Mouse (Mus musculus) liver, embryonic 12.5 days (tissue): ENCODE measurements around the gene Zfand5. TPM values are rescaled to one million over a fixed set of nuclear protein-coding genes. Genes with fewer than 3 reads are reported as not detected.
"Not testable (repeated sequence)": the region's sequence is repeated elsewhere in the genome, so short reads cannot be mapped to it uniquely, and the experiment has no call there.

ENCODE experiments used
- ATAC-seq: fragments of 200-750 bp; cut with Nextera tagmentation; 2 replicates; pipeline ENCODE4 v1.8.0; 2017; ENCODE audit warnings: moderate number of reproducible peaks, mild to moderate bottlenecking, moderate library complexity
- H3K27ac ChIP-seq: fragments of 300-500 bp; sonication (generic); 2 replicates; pipeline ENCODE4 v1.5.1; 2016; ENCODE audit warnings: mild to moderate bottlenecking
- H3K27me3 ChIP-seq: fragments of 300-500 bp; sonication (generic); replicated peaks from 2 replicates; pipeline ENCODE4 v1.6.1; 2016; ENCODE audit warnings: mild to moderate bottlenecking, moderate library complexity
- H3K36me3 ChIP-seq: fragments of 300-500 bp; sonication (generic); 2 replicates; pipeline ENCODE4 v1.6.1; 2016; ENCODE audit warnings: mild to moderate bottlenecking, moderate library complexity
- H3K4me1 ChIP-seq: fragments of 300-500 bp; sonication (generic); 2 replicates; pipeline ENCODE4 v1.6.1; 2016
- H3K4me2 ChIP-seq: fragments of 300-500 bp; sonication (generic); 2 replicates; pipeline ENCODE4 v1.6.1; 2016; ENCODE audit warnings: mild to moderate bottlenecking, moderate library complexity
- H3K4me3 ChIP-seq: fragments of 300-500 bp; sonication (generic); 2 replicates; pipeline ENCODE4 v1.5.1; 2016; ENCODE audit warnings: mild to moderate bottlenecking, moderate library complexity
- H3K9ac ChIP-seq: fragments of 300-500 bp; sonication (generic); 2 replicates; pipeline ENCODE4 v1.6.1; 2016; ENCODE audit warnings: mild to moderate bottlenecking, moderate library complexity
- H3K9me3 ChIP-seq: fragments of 300-500 bp; sonication (generic); replicated peaks from 2 replicates; pipeline ENCODE4 v1.6.1; 2016; ENCODE audit warnings: mild to moderate bottlenecking, moderate library complexity
- WGBS: fragments of 180-500 bp; shearing (Covaris S2); methylation state at CpG from one replicate; pipeline ENCODE4 v1.1.7; 2016; ENCODE audit not compliant: insufficient replicate concordance; 5-methylcytosine and 5-hydroxymethylcytosine counted together
- polyA plus RNA-seq: library from polyadenylated mRNA; unstranded; fragments of >200 nt; fragmentation: Nextera tagmentation; extraction: Ambion mirVana; gene quantifications from 2 replicates; pipeline ENCODE4 v1.2.1, GENCODE M21; 2016

The Zfand5 gene
- polyA plus RNA-seq, result 62.0 and 63.3 TPM in 2 replicates

- Histone ChIP-seq H3K9me3 (no peaks in the 10 kb centered on the region), H3K9ac (peak within 1 kb of the TSS; percentile 100), H3K4me3 (peak within 1 kb of the TSS; percentile 99), H3K27me3 (no peaks in the 10 kb centered on the region), H3K4me1 (peaks cover 23% of the 10 kb centered on the region), H3K36me3 (peaks cover 8% of the 10 kb centered on the region), H3K27ac (peak within 1 kb of the TSS; percentile 100), H3K4me2 (peak within 1 kb of the TSS; percentile 86)
- WGBS, result 0% methylated on average over 78 of the region's 118 CpGs
- ATAC-seq, result peak; percentile 88
Measured at GRCm38 (mm10) chr19:21271741-21272654, at the start of gene Zfand5. Gene Zfand5, plus strand, starts transcription at chr19:21272278.

GRCm38 (mm10) chr19:21227131-21227530 lies 44.9 kb upstream of the Zfand5 start:
- Histone ChIP-seq H3K9ac (no peak overlapping the region), H3K27me3 (no peaks in the 10 kb centered on the region), H3K36me3 (no peaks in the 10 kb centered on the region), H3K4me3 (no peak overlapping the region), H3K4me1 (no peaks in the 10 kb centered on the region), H3K27ac (no peak overlapping the region), H3K4me2 (no peak overlapping the region), H3K9me3 (no peaks in the 10 kb centered on the region)
- ATAC-seq, result no peak
- 61% methylated on average over 4 of the region's 4 CpGs for WGBS

- WGBS, result 70% methylated on average over 2 of the region's 2 CpGs
- Histone ChIP-seq H3K9ac (no peak overlapping the region), H3K9me3 (no peaks in the 10 kb centered on the region), H3K36me3 (no peaks in the 10 kb centered on the region), H3K4me2 (no peak overlapping the region), H3K4me1 (no peaks in the 10 kb centered on the region), H3K27me3 (no peaks in the 10 kb centered on the region), H3K4me3 (no peak overlapping the region), H3K27ac (no peak overlapping the region)
- no peak for ATAC-seq
Measured at GRCm38 (mm10) chr19:21227754-21228153, 44.3 kb upstream of the Zfand5 start.

- 48% methylated on average over 2 of the region's 2 CpGs for WGBS
Measured at GRCm38 (mm10) chr19:21248730-21249129, 23.3 kb upstream of the Zfand5 start.

GRCm38 (mm10) chr19:21253846-21254245 lies 18.2 kb upstream of the Zfand5 start:
- Histone ChIP-seq H3K4me3 (no peak overlapping the region), H3K36me3 (no peaks in the 10 kb centered on the region), H3K27ac (no peak overlapping the region), H3K9ac (no peak overlapping the region), H3K4me1 (no peaks in the 10 kb centered on the region), H3K27me3 (no peaks in the 10 kb centered on the region), H3K9me3 (no peaks in the 10 kb centered on the region), H3K4me2 (no peak overlapping the region)
- ATAC-seq, result no peak
- WGBS, result 85% methylated on average over 2 of the region's 2 CpGs

More at GRCm38 (mm10) chr19:21248730-21249129, 23.3 kb upstream of the Zfand5 start:
- not testable (repeated sequence) for H3K4me3 ChIP-seq, H3K36me3 ChIP-seq, H3K4me1 ChIP-seq, H3K9me3 ChIP-seq, H3K27ac ChIP-seq, H3K9ac ChIP-seq, H3K4me2 ChIP-seq, H3K27me3 ChIP-seq, ATAC-seq

GRCm38 (mm10) chr19:21255920-21256319 lies 16.2 kb upstream of the Zfand5 start:
- H3K4me3 ChIP-seq, result no peak overlapping the region
- H3K4me2 ChIP-seq, result no peak overlapping the region
- WGBS, result 64% methylated on average over 3 of the region's 3 CpGs
- H3K9me3 ChIP-seq, result no peaks in the 10 kb centered on the region
- no peak overlapping the region for H3K9ac ChIP-seq
- no peak for ATAC-seq
- no peaks in the 10 kb centered on the region for H3K27me3 ChIP-seq
- no peak overlapping the region for H3K27ac ChIP-seq
- H3K36me3 ChIP-seq, result no peaks in the 10 kb centered on the region
- H3K4me1 ChIP-seq, result no peaks in the 10 kb centered on the region

- Histone ChIP-seq H3K36me3 (no peaks in the 10 kb centered on the region), H3K9me3 (no peaks in the 10 kb centered on the region), H3K4me2 (no peak overlapping the region), H3K4me3 (no peak overlapping the region), H3K9ac (no peak overlapping the region), H3K27ac (no peak overlapping the region), H3K27me3 (no peaks in the 10 kb centered on the region), H3K4me1 (no peaks in the 10 kb centered on the region)
- 48% methylated on average over 2 of the region's 2 CpGs for WGBS
- no peak for ATAC-seq
Measured at GRCm38 (mm10) chr19:21259453-21259852, 12.6 kb upstream of the Zfand5 start.

GRCm38 (mm10) chr19:21260280-21260679 lies 11.8 kb upstream of the Zfand5 start:
- no peaks in the 10 kb centered on the region for H3K27me3 ChIP-seq
- no peaks in the 10 kb centered on the region for H3K36me3 ChIP-seq
- no peaks in the 10 kb centered on the region for H3K9me3 ChIP-seq
- no peak overlapping the region for H3K4me2 ChIP-seq
- ATAC-seq, result no peak
- H3K4me3 ChIP-seq, result no peak overlapping the region
- no peaks in the 10 kb centered on the region for H3K4me1 ChIP-seq
- H3K27ac ChIP-seq, result no peak overlapping the region
- no peak overlapping the region for H3K9ac ChIP-seq

- ATAC-seq, result no peak
- peak overlapping the region; percentile 99 for H3K4me3 ChIP-seq
- WGBS, result 16% methylated on average over 8 of the region's 8 CpGs
Measured at GRCm38 (mm10) chr19:21271186-21271585, 892 bp upstream of the Zfand5 start.

GRCm38 (mm10) chr19:21272655-21273284 lies 692 bp downstream of the Zfand5 start:
- Histone ChIP-seq H3K36me3 (peaks cover 15% of the 10 kb centered on the region), H3K27me3 (no peaks in the 10 kb centered on the region), H3K4me2 (peak overlapping the region; percentile 86), H3K4me1 (peaks cover 23% of the 10 kb centered on the region), H3K9me3 (no peaks in the 10 kb centered on the region), H3K9ac (peak overlapping the region; percentile 100), H3K4me3 (peak overlapping the region; percentile 99), H3K27ac (peak overlapping the region; percentile 100)
- WGBS, result under 1% methylated on average over 66 of the region's 66 CpGs
- ATAC-seq, result peak; percentile 70

More at GRCm38 (mm10) chr19:21271186-21271585, 892 bp upstream of the Zfand5 start:
- Histone ChIP-seq H3K27ac (peak overlapping the region; percentile 100), H3K36me3 (no peaks in the 10 kb centered on the region), H3K4me1 (peaks cover 23% of the 10 kb centered on the region), H3K9me3 (no peaks in the 10 kb centered on the region), H3K4me2 (peak overlapping the region; percentile 86), H3K27me3 (no peaks in the 10 kb centered on the region), H3K9ac (peak overlapping the region; percentile 100)

- Histone ChIP-seq H3K4me3 (peak overlapping the region; percentile 99), H3K4me2 (peak overlapping the region; percentile 86), H3K27ac (peak overlapping the region; percentile 75), H3K9ac (peak overlapping the region; percentile 100), H3K36me3 (peaks cover 20% of the 10 kb centered on the region), H3K4me1 (peaks cover 23% of the 10 kb centered on the region), H3K9me3 (no peaks in the 10 kb centered on the region), H3K27me3 (no peaks in the 10 kb centered on the region)
- WGBS, result under 1% methylated on average over 4 of the region's 4 CpGs
- no peak for ATAC-seq
Measured at GRCm38 (mm10) chr19:21273440-21273839, 1.4 kb downstream of the Zfand5 start.

- Histone ChIP-seq H3K4me2 (peak overlapping the region; percentile 86), H3K27ac (peak overlapping the region; percentile 75), H3K4me3 (peak overlapping the region; percentile 99), H3K36me3 (peaks cover 25% of the 10 kb centered on the region), H3K9me3 (no peaks in the 10 kb centered on the region), H3K27me3 (no peaks in the 10 kb centered on the region), H3K4me1 (peaks cover 23% of the 10 kb centered on the region), H3K9ac (peak overlapping the region; percentile 100)
- ATAC-seq, result peak; percentile 18; the same call in 1 of the 2 replicates
- WGBS, result 0% methylated on average over 2 of the region's 2 CpGs
Measured at GRCm38 (mm10) chr19:21274181-21274591, 2.1 kb downstream of the Zfand5 start.
